Mouse (Mus musculus): ENCODE results near the gene Zfp346. TPM values are rescaled to one million over a fixed set of nuclear protein-coding genes. Genes with fewer than 3 reads are reported as not detected.
"Not testable (repeated sequence)": the region's sequence is repeated elsewhere in the genome, so short reads cannot be mapped to it uniquely, and the experiment has no call there.

The Zfp346 gene
- 10 to 100 TPM; 12.5 to 16.5 TPM for total RNA-seq (2021)
- long read RNA-seq, experiment 1, transcript Zfp346-201 (7 exons, 3,333 nt), result major isoform, 7 of 17 reads
- long read RNA-seq, experiment 1, partial matches to known transcripts, result 1 of 17 reads
- long read RNA-seq, experiment 1, other reads (novel, unspliced or antisense), result 8 of 17 reads
- long read RNA-seq, experiment 2, partial matches to known transcripts, result 0 of 9 reads
- long read RNA-seq, experiment 2, other reads (novel, unspliced or antisense), result 6 of 9 reads

DNA sequence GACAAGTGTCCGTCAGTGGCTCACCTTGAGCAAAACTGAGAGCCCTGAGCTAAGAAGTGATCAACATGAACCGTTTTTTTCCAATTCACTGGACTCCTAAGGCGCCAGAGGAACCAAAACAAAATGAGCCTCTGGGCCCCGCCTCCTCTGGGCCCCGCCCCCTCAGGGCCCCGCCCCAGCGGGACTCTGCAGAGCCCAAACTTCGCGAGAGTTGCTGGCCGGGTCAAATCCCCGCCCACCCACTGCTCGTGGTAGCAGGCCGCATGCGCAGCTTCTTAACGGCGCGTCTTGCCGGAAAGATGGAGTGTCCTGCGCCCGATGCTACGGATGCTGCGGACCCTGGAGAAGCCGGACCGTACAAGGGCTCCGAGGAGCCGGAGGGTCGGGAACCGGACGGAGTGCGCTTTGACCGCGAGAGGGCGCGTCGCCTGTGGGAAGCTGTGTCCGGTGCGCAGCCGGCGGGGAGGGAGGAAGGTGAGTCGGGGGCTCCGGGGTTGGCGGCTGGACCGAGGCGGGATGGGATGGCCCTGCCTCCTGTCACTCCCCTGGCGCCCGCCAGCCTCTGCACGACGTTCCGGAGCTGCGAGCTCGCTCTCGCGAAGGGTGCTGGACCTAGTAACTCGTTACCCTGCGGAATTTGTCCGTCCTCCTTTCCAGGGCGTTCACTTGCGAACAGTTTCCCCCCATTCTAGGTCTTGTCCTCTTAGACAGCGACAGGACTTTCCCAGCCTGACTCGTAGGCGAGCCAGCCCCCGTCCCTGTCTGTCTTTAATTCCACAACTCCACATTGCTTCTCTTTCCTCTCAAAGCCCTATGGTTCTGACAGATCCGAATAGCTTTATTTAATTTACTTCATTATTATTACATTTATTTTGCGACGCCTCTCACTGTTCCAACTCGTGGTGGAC, at the start of gene Zfp346:
Zfp346 (plus strand) TSS at position 267 of the 908 bp plus-strand sequence.
- DNase-seq, result peak; percentile 98

DNA sequence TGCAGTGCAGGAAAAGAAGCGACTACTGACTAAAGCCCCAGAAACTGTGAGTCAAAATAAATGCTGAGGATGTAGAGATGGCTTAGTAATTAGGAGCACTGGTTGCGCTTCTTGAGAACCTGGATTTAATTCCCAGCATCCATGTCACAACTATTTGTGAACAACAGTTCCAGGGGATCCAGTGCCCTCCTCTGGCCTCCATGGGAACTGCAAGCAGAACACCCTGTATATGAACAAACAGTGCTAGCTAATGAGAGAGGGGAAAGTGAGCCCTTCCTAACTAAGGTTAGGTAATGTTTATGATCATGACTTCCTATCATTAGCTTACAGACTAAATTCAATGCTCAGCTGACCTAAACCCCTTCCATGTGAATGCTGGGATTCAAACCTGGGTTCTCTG, 47.1 kb upstream of the Zfp346 start:
- DNase-seq, result no peak

DNA sequence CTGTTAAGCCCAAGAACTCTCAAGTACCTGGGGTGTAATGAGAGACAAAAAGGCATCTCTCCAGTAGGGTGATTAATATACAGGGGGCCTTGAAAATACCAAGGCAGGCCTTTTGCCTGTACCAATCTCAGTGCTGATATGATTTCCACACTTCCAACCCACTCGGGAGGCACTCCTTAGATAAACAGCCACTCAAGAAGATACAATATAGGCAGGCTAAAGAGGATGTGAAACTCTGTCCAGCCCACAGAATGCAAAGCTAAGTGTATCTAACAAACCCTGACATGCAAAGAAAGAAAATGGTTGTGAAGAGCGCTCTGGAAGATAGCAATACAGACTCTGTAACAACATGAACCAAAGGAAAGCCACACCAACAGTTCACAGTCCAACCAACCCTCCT, 41.8 kb upstream of the Zfp346 start:
- no peak for DNase-seq

DNA sequence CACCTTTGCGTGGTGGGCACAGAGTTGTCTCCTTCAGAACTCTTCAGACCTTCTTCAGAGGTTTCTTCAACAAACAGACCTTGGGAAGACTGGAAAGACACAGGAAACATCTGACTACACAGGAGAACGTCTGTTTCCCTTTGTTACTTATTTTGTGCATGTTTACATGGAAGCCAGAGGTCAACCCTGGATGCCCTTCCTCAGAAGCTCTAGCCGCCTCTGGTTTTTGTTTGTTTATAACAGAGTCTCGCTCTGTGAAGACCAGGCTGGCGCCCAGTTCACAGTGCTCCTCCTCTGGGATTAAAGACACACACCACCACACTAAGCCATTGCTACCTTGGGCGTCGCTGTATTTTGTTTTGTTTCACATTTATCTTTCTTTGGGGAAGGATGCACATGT, 35.4 kb upstream of the Zfp346 start:
- no peak for DNase-seq

DNA sequence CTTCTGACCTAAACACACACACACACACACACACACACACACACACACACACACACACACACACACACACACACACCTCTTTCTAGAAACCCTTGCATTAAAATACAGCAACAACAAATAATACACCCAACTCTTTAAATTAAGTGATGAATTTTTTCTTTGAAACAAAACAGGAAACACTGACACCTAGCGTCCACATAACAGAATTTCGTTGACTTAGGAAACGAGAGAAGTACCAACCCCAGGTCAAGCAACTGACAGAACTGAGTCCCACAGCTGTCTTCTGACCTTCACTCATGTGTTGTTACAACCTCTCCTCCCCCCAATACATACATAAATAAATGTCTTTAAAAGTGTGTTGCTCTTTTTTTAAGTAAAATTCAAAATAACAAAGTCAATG, 33.8 kb upstream of the Zfp346 start:
- DNase-seq, result no peak

DNA sequence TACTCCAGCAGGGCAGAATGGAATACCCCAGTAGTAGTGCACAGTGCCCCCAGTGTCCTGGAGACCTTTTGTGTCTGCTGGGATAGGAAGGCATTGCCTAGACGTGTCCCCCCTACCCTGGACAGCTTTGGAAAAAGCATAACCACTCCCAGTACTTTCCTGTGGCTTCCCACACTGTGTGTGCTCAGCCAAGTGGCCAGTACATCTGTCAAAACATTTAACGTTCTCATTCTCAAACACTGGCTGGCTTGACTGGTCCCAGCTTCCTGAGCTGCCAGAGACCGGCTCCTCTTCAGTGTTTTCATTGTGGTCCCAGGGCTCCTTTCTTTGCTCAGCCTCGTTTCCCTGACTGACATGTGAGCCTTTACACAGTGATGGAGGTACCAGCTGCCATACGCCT, 29.5 kb upstream of the Zfp346 start:
- no peak for DNase-seq

DNA sequence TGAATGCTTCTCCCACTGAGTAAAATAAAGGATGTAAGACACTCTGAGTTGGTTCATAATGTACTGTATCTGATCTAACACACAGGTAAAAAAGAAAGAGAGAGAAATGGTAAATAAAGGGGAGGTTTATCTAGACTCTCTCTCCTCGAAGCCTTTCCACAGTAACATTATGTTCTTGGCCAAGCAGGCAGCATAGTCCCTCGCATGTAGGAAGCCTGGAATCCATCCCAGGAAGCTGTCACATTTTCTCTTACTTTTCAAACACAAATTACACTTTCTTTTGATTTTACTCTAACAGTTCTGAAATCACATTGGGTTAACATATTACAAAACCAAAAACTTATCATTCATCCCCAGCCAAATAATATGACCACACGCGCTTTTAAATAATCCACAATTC, 12.5 kb upstream of the Zfp346 start:
- DNase-seq, result no peak

DNA sequence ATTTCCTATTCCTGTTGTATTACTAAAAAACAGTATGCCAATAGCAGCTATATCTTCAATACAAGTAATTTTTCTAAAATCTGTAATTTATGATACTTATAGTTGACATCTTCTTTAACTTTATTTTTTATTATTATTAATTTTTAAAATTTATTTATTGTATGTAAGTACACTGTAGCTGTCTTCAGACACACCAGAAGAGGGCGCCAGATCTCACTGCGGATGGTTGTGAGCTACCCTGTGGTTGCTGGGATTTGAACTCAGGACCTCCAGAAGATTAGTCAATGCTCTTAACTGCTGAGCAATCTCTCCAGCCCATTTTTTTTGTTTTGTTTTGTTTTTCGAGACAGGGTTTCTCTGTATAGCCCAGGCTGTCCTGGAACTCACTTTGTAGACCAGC, 7.3 kb upstream of the Zfp346 start:
- not testable (repeated sequence) for DNase-seq

DNA sequence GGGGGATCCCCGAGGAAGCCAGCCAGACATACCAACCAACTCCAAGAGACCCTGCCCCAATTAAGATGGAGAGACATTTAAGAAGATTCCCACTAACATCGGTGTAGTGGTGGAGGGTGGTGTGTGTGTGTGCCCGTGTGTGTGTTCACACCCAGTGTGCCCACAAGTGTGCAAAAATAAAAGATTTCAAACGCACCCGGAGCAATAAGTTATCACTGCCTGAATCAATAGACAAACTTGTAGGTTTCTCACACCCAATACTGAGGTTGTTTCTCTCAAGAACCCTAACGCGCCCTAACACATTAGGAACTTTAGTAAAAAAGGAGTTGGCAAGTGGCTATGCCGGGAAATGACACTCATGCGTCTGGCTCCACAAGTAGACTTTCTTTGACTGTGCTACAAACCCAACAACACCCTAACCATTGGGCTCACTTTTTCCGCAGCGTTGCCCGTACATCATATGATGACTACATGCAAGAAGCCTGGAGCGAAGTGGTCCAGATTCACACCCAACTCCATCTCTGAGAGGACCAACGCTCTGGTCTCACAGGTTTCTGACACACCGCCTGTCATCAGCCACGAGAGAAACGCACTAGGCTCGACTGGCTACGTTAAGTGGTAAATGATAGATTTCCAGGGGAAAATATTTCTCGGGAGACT, 5.9 kb upstream of the Zfp346 start:
- DNase-seq, result no peak

DNA sequence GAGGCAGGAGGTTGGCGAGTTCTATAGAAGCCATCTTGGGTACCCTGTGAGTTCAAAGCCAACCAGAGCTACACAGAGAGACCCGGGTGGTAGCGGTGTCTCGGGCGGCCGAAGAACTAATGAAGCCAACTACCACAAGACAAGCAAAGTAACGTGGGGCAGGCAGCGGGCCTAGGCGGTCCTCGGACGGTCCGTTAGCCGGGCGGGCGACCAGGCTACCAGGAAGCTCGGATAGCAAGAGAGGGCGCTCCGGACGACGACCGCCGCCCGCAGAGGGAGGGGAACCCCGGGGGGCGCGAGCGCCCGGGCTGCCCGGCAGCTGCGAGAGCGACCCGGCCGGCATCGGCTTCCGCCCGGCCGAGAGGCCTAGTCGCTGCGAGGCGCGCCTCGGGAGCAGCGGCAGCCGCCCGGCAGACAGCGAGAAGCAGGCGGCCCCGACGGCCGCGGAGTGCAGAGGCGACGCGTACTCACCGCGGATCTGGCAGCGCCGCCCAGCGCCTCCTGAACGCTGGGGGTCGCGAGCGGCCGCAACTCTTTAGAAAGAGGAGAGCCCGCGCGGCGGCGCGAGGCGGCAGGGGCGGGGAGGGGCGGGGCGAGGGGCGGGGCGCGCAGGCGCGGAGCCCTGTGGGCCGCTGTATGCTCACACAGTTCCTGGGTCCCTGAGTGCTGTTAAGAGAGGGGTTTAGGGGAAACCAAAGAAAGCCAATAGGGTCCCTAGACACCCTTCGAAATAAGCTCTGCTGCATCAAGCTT, 5.2 kb upstream of the Zfp346 start, which contains the start of gene Uimc1:
Uimc1 (minus strand) TSS at position 575 of the 753 bp plus-strand sequence.
- peak; percentile 80 for DNase-seq

DNA sequence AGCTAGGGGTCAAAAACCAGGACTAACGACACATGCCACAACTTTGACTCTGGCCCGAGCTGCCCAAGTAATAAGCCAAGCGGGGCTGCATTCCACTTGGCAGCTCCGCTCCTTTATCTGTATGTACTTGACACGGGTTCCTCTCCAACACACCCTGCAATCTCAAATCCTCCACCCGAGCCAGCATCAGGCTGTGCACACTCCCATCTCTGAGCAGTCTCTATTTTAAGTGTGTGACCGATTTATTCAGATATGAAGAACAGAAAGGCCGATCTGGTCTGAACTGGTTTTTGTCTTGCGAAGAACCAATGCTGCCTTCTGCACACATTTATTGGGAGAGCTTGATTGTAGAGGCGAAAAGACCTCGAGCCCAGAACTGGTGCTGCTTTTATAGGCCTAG, 3.5 kb upstream of the Zfp346 start:
- DNase-seq, result no peak

DNA sequence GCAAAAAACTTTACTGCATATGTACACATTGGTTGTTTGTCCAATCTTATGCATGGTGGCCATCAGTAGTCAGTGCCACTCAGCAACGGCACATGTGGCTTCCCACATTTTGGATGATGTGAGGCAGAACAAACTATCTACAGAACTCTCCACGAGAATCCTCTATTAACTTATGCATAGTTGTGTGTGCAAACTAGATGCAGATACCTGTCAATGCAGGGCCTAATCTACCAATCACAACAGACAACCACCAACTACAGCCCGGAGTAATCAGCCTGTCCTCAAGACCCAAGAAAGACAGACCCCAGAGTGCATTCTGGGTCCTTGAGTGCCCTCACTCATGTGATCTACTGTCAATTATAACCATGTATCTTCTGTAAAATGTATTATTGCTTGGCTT, 2.7 kb upstream of the Zfp346 start:
- DNase-seq, result no peak

DNA sequence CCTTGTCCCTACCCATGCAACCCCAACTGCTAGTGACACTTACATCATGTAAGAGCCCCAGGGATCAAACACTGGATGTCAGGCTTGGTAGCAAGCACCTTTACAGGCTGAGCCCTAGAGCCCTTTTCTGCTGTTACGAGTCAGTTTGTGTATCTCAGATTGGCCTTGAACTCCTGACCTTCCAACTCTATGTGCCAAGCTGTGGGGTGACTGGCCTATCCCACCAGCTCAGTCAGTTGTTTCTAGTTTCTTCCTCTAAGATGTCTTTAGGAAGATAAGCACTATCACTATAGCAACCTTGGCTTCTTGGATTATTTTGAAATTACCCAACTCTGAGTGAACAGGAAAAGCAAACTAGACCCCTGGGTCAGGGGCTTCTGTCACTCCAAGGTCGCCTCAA, 1.8 kb upstream of the Zfp346 start:
- no peak for DNase-seq

DNA sequence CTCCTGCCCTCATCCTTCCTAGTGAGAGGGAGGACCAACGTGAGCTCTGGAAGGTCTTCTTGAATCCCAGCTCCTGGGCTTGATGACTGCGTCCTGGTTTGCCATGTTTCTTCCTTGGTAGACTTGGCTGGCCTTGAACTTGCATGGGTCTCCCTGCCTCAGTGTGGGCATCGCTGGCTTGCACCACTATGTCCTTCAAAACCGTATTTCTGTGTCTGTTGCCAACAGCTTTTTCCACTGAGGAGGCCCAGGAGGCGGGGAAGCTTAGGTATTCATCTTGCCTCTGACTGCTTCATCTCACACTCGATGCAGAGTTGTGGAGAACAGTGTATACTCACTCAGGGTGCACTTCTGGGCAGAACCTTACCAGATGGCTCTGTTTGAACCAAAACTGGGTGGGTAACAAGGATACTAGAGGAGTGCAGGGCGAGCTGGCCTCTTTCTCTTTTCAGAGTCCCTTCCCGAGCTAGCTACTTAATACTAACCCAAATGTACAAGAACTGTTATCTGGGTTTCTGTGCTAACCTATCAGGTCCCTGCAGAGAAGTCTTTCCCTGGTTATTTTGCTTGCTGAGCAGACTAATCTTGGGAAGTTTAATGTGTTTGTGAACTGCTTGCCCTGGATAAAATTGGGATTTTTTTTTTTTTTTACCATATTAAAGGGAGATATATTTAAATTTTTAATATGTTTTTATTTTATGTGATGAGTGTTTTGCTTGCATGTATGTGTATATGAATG, 1.0 kb downstream of the Zfp346 start:
- no peak for DNase-seq

DNA sequence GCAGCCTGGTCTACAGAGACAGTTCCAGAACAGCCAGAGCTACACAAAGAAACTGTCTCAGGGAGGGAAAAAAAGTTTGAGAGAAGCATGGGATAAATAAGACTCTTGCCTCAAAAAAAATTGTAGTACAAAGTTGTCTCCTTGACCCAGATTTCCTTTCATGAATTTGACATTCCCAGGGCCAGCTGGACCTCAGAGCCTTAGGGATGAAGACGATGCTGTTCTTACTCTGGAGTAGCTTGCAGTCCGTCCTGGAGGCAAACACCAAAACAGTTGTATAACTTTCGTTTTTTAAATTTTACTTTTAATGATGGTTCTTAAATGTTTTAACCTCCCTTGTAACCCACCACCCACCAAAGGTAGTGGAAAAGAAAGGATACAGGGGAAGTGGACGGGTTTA, 2.0 kb downstream of the Zfp346 start:
- DNase-seq, result no peak

DNA sequence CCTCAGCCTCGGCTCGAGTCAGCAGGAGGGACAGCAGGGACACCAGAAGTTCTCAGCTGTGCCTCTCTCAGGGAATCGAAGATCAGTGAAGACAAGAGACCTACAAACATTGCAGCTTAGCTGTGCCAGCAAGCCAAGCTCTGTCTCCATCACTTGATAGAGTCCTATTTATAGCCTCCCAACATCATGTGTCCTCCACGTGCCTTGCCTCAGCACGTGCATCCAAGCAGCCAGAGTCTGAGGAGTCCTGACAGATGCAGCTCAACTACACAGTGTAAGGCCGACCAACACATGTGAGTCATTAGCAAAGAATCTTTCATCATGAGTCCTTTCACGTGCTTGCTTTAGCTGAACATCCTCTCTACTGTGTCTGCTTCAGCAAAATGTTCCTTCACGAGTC, 2.6 kb downstream of the Zfp346 start:
- no peak for DNase-seq

DNA sequence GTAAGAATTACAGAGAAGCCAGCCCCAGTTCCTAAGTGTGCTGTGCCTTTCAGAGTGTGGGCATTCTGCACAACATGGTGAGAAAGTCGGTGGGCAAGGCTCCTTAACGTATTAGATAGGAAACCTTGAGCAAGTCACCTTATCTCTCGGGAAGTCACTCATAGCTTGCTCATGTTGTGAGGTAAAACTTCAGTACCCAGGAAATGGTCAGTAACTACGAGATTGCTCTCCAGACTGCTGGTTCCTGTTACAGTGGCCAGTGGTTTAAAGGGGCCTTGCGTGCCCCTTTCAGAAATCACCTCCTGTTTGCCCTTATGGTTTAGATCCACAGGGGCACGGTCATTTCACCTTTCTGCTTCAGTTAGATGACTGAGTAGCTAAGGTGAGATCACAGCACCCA, 9.3 kb downstream of the Zfp346 start:
- DNase-seq, result no peak

DNA sequence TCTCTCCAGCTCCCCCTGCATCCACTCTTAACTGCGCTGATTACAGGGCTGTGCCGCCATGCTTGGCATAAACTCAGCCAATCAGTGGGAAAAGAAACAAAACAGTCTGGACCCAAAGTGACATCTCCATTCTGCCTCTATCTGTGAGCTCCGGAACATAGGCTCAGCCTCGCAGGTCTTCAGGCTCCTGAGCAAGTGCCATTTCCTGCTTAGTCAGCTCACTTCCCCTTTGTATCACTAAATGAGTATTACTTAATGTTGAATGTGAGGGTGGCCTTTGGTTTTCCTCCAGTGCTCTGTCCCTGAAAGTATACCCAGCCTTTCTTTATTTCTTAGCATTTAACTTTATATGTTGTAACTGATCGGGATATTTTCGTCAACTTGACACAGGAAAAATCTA, 19.8 kb downstream of the Zfp346 start:
- no peak for DNase-seq

DNA sequence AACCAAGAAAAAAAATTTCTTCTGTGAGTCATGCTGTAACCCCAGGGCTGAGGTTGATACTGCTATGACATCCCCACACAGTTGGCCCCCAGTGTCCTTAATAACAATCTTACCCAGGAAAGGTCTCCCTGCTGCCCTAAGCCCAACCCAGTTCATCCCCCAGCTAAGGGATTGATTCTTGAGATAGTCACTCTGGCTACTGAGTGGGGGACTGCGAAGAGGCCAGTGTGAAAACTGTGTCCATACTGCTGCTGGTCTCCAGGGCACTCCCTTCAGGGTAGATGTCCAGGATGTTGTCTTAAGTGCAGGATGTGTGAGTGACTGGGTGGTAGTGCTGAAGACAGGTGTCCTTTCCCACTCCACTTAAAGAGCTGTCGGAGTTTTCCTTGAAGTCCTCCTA, 28.3 kb downstream of the Zfp346 start, which contains the start of gene Gm17617:
Gm17617 (minus strand) TSS at position 101 of the 400 bp plus-strand sequence.
- no peak for DNase-seq

DNA sequence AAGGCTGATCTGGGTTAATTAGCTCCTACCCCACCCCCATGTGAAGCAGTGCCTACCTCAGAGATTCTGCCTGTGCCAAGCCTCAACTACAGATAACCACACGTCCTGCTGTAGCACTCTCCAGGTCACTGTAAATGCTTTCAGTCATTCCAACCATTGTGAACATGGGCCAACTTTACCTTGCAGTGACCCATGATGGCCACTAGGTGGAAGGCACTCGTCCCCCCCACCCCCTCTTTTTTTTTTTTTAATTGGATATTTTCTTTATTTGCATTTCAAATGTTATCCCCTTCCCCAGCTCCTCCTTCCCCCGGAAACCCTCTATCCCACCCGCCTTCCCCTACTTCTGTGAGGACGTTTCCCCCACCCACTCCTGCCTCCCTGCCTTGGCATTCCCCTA, 30.3 kb downstream of the Zfp346 start:
- no peak for DNase-seq

DNA sequence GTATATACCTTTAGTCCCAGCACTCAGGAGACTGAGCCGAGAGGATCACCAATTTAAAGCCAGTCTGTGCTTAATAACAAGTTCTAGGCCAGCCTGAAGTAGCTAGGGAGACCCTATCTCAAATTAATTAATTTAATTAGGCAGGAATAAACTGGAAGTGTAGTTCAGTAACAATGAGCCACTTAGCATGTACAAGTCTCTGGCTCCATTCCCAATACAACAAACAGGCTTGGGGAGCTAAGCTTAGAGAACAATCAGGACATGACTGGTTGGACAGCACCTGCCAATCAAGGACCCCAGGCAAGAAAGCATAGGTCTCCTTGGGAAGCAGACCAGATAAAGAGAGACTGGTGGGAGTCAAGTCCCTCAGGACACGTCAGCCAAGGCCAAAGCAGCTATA, 35.2 kb downstream of the Zfp346 start:
- DNase-seq, result no peak
